Mouse (Mus musculus): ENCODE measurements around the gene Cmss1. TPM values are rescaled to one million over a fixed set of nuclear protein-coding genes. Genes with fewer than 3 reads are reported as not detected.

Gene Cmss1
- polyA plus RNA-seq, 1 experiment = 6.5 TPM

- Histone ChIP-seq H3K4me3 (ENCODE audit: insufficient read depth, low read length) (no peak overlapping the region), H3K27ac (ENCODE audit: insufficient read depth, low read depth, low read length) (no peak overlapping the region), H3K4me1 (ENCODE audit: control insufficient read depth, insufficient read depth, low read length) (peaks cover 14% of the 10 kb centered on the region)
- no peak for TF ChIP-seq POLR2A (IDR thresholded peaks at IDR 0.05; ENCODE audit: borderline replicate concordance, low read depth, low read length)
- TF ChIP-seq CTCF (IDR thresholded peaks at IDR 0.05; ENCODE audit: low read depth, low read length) = no peak
Observed at GRCm38 (mm10) chr16:57484043-57484795, 122.4 kb downstream of the Cmss1 start.

- Histone ChIP-seq H3K4me1 (ENCODE audit: control insufficient read depth, insufficient read depth, low read length) (peaks cover 14% of the 10 kb centered on the region), H3K27ac (ENCODE audit: insufficient read depth, low read depth, low read length) (no peak overlapping the region), H3K4me3 (ENCODE audit: insufficient read depth, low read length) (no peak overlapping the region)
- no peak for TF ChIP-seq CTCF (IDR thresholded peaks at IDR 0.05; ENCODE audit: low read depth, low read length)
- TF ChIP-seq POLR2A (IDR thresholded peaks at IDR 0.05; ENCODE audit: borderline replicate concordance, low read depth, low read length) = no peak
Observed at GRCm38 (mm10) chr16:57483503-57483902, 123.2 kb downstream of the Cmss1 start.

GRCm38 (mm10) chr16:57482911-57483310 lies 123.8 kb downstream of the Cmss1 start:
- TF ChIP-seq POLR2A (IDR thresholded peaks at IDR 0.05; ENCODE audit: borderline replicate concordance, low read depth, low read length) = no peak
- no peak for TF ChIP-seq CTCF (IDR thresholded peaks at IDR 0.05; ENCODE audit: low read depth, low read length)
- Histone ChIP-seq H3K27ac (ENCODE audit: insufficient read depth, low read depth, low read length) (no peak overlapping the region), H3K4me1 (ENCODE audit: control insufficient read depth, insufficient read depth, low read length) (peaks cover 14% of the 10 kb centered on the region), H3K4me3 (ENCODE audit: insufficient read depth, low read length) (no peak overlapping the region)

GRCm38 (mm10) chr16:57482264-57482663 lies 124.4 kb downstream of the Cmss1 start:
- Histone ChIP-seq H3K27ac (ENCODE audit: insufficient read depth, low read depth, low read length) (no peak overlapping the region), H3K4me3 (ENCODE audit: insufficient read depth, low read length) (no peak overlapping the region), H3K4me1 (ENCODE audit: control insufficient read depth, insufficient read depth, low read length) (peaks cover 12% of the 10 kb centered on the region)
- TF ChIP-seq CTCF (IDR thresholded peaks at IDR 0.05; ENCODE audit: low read depth, low read length) (no peak), POLR2A (IDR thresholded peaks at IDR 0.05; ENCODE audit: borderline replicate concordance, low read depth, low read length) (no peak)

GRCm38 (mm10) chr16:57479776-57480175 lies 126.9 kb downstream of the Cmss1 start:
- TF ChIP-seq CTCF (IDR thresholded peaks at IDR 0.05; ENCODE audit: low read depth, low read length) (no peak), POLR2A (IDR thresholded peaks at IDR 0.05; ENCODE audit: borderline replicate concordance, low read depth, low read length) (no peak)
- Histone ChIP-seq H3K27ac (ENCODE audit: insufficient read depth, low read depth, low read length) (no peak overlapping the region), H3K4me1 (ENCODE audit: control insufficient read depth, insufficient read depth, low read length) (peaks cover 12% of the 10 kb centered on the region), H3K4me3 (ENCODE audit: insufficient read depth, low read length) (no peak overlapping the region)

GRCm38 (mm10) chr16:57478451-57478850 lies 128.2 kb downstream of the Cmss1 start:
- no peak overlapping the region for H3K27ac ChIP-seq (ENCODE audit: insufficient read depth, low read depth, low read length)
- H3K4me3 ChIP-seq (ENCODE audit: insufficient read depth, low read length) = no peak overlapping the region
- TF ChIP-seq POLR2A (IDR thresholded peaks at IDR 0.05; ENCODE audit: borderline replicate concordance, low read depth, low read length) (no peak), CTCF (IDR thresholded peaks at IDR 0.05; ENCODE audit: low read depth, low read length) (no peak)
- H3K4me1 ChIP-seq (ENCODE audit: control insufficient read depth, insufficient read depth, low read length) = peaks cover 10% of the 10 kb centered on the region

GRCm38 (mm10) chr16:57473415-57474085 lies 133.1 kb downstream of the Cmss1 start:
- no peak overlapping the region for H3K4me3 ChIP-seq (ENCODE audit: insufficient read depth, low read length)
- TF ChIP-seq POLR2A (IDR thresholded peaks at IDR 0.05; ENCODE audit: borderline replicate concordance, low read depth, low read length) (no peak), CTCF (IDR thresholded peaks at IDR 0.05; ENCODE audit: low read depth, low read length) (no peak)
- H3K4me1 ChIP-seq (ENCODE audit: control insufficient read depth, insufficient read depth, low read length) = peaks cover 4% of the 10 kb centered on the region; the same call in 1 of the 2 replicates
- H3K27ac ChIP-seq (ENCODE audit: insufficient read depth, low read depth, low read length) = no peak overlapping the region

- H3K27ac ChIP-seq (ENCODE audit: insufficient read depth, low read depth, low read length) = no peak overlapping the region
- peaks cover 4% of the 10 kb centered on the region; the same call in 1 of the 2 replicates for H3K4me1 ChIP-seq (ENCODE audit: control insufficient read depth, insufficient read depth, low read length)
- no peak overlapping the region for H3K4me3 ChIP-seq (ENCODE audit: insufficient read depth, low read length)
- TF ChIP-seq POLR2A (IDR thresholded peaks at IDR 0.05; ENCODE audit: borderline replicate concordance, low read depth, low read length) = no peak
- TF ChIP-seq CTCF (IDR thresholded peaks at IDR 0.05; ENCODE audit: low read depth, low read length) = no peak
Observed at GRCm38 (mm10) chr16:57471071-57471470, 135.6 kb downstream of the Cmss1 start.

- TF ChIP-seq POLR2A (IDR thresholded peaks at IDR 0.05; ENCODE audit: borderline replicate concordance, low read depth, low read length) = no peak
- no peak for TF ChIP-seq CTCF (IDR thresholded peaks at IDR 0.05; ENCODE audit: low read depth, low read length)
- H3K4me3 ChIP-seq (ENCODE audit: insufficient read depth, low read length) = no peak overlapping the region
- peaks cover 4% of the 10 kb centered on the region; the same call in 1 of the 2 replicates for H3K4me1 ChIP-seq (ENCODE audit: control insufficient read depth, insufficient read depth, low read length)
- no peak overlapping the region for H3K27ac ChIP-seq (ENCODE audit: insufficient read depth, low read depth, low read length)
Observed at GRCm38 (mm10) chr16:57470286-57470830, 136.3 kb downstream of the Cmss1 start.

GRCm38 (mm10) chr16:57469869-57470268 lies 136.8 kb downstream of the Cmss1 start:
- Histone ChIP-seq H3K4me1 (ENCODE audit: control insufficient read depth, insufficient read depth, low read length) (peaks cover 4% of the 10 kb centered on the region; the same call in 1 of the 2 replicates), H3K27ac (ENCODE audit: insufficient read depth, low read depth, low read length) (no peak overlapping the region), H3K4me3 (ENCODE audit: insufficient read depth, low read length) (no peak overlapping the region)
- TF ChIP-seq CTCF (IDR thresholded peaks at IDR 0.05; ENCODE audit: low read depth, low read length) (no peak), POLR2A (IDR thresholded peaks at IDR 0.05; ENCODE audit: borderline replicate concordance, low read depth, low read length) (no peak)

Measured in bone marrow macrophage, adult 2 months (primary cell).